Comparison of ENCODE assay signal across 13 mouse cellular contexts in genomic region chr7:83203311-83204012, GRCm38 (mm10).
A peak's percentile ranks its signal among the peaks of the same experiment; 100 is the strongest.
DNase-seq lines count a peak whose midpoint lies in the region; ATAC-seq lines count a peak whose summit lies in the region.
"Had no signal": no experiment of that assay in that cellular context is flagged by ENCODE, and none has a peak within 500 bp of the region (broad histone marks: within the 10 kb centered on the region; RNA-seq: fewer than 3 reads in every experiment).

No protein-coding gene starts in this region.

- no peak overlapping the region for H3K4me3 ChIP-seq in forebrain, embryonic 10.5 days
- no peak overlapping the region for H3K4me3 ChIP-seq in forebrain, embryonic 11.5 days (ENCODE audit: low read depth, low read length)
- H3K4me3 ChIP-seq in hindbrain, embryonic 11.5 days (ENCODE audit: low read depth, low read length): no peak overlapping the region
- H3K4me3 ChIP-seq in midbrain, embryonic 15.5 days: no peak overlapping the region
- H3K4me3 ChIP-seq in intestine, embryonic 15.5 days (replicated peaks): no peak overlapping the region
- H3K4me3 ChIP-seq: kidney, embryonic 15.5 days had no signal

- DNase-seq in forebrain, embryonic 10.5 days (ENCODE audit: extremely low spot score, low spot score): no peak
- no peak for DNase-seq in forebrain, embryonic 11.5 days (ENCODE audit: low spot score)
- peak; percentile 75 to 81 for DNase-seq in cerebellum, postnatal 14 days
- peak; percentile 3 for DNase-seq in hindbrain, embryonic 11.5 days (ENCODE audit: low spot score)
- DNase-seq in ovary, adult 18-20 months (ENCODE audit: low spot score): no peak
- DNase-seq in gastrocnemius, postnatal 14 days: no peak
- DNase-seq: heart, adult 18-20 months; heart, postnatal 36 days; right cerebral cortex, adult 18-20 months; thymus, adult 2 months had no signal

- H3K9ac ChIP-seq in forebrain, embryonic 11.5 days (ENCODE audit: low read length): no peak overlapping the region
- no peak overlapping the region for H3K9ac ChIP-seq in hindbrain, embryonic 11.5 days (ENCODE audit: low read depth, low read length)
- H3K9ac ChIP-seq in midbrain, embryonic 15.5 days: no peak overlapping the region
- no peak overlapping the region for H3K9ac ChIP-seq in intestine, embryonic 15.5 days
- H3K9ac ChIP-seq: kidney, embryonic 15.5 days had no signal

- peaks cover 48% of the 10 kb centered on the region for H3K4me1 ChIP-seq in forebrain, embryonic 10.5 days
- peaks cover 14% of the 10 kb centered on the region; the same call in 1 of the 2 replicates for H3K4me1 ChIP-seq in forebrain, embryonic 11.5 days (replicated peaks; ENCODE audit: control insufficient read depth, insufficient read depth, low read length)
- H3K4me1 ChIP-seq in hindbrain, embryonic 11.5 days (replicated peaks; ENCODE audit: control insufficient read depth, insufficient read depth, low read length): peaks cover 13% of the 10 kb centered on the region
- H3K4me1 ChIP-seq in midbrain, embryonic 15.5 days: peaks cover 54% of the 10 kb centered on the region
- peaks cover 7% of the 10 kb centered on the region; the same call in 1 of the 2 replicates for H3K4me1 ChIP-seq in intestine, embryonic 15.5 days (replicated peaks)

- H3K27ac ChIP-seq in forebrain, embryonic 10.5 days: peak overlapping the region; percentile 72; the same call in 1 of the 2 replicates
- no peak overlapping the region for H3K27ac ChIP-seq in forebrain, embryonic 11.5 days (ENCODE audit: low read depth, low read length)
- no peak overlapping the region for H3K27ac ChIP-seq in hindbrain, embryonic 11.5 days (ENCODE audit: low read depth, low read length)
- peak overlapping the region; percentile 93 for H3K27ac ChIP-seq in midbrain, embryonic 15.5 days
- H3K27ac ChIP-seq in intestine, embryonic 15.5 days: no peak overlapping the region

- peaks cover 24% of the 10 kb centered on the region for H3K27me3 ChIP-seq in forebrain, embryonic 10.5 days (ENCODE audit: poor library complexity, severe bottlenecking)
- H3K27me3 ChIP-seq in forebrain, embryonic 11.5 days (ENCODE audit: control insufficient read depth, insufficient read depth, low read length): no peaks in the 10 kb centered on the region
- no peaks in the 10 kb centered on the region for H3K27me3 ChIP-seq in hindbrain, embryonic 11.5 days (ENCODE audit: control insufficient read depth, insufficient read depth, low read length)
- no peaks in the 10 kb centered on the region for H3K27me3 ChIP-seq in midbrain, embryonic 15.5 days (replicated peaks)
- H3K27me3 ChIP-seq in intestine, embryonic 15.5 days (replicated peaks): no peaks in the 10 kb centered on the region
- H3K27me3 ChIP-seq: kidney, embryonic 15.5 days had no signal

- ATAC-seq in forebrain, embryonic 11.5 days (replicated peaks; ENCODE audit: low FRiP score): no peak; the same call in 1 of the 2 replicates
- ATAC-seq in hindbrain, embryonic 11.5 days (ENCODE audit: low FRiP score): no peak
- ATAC-seq in midbrain, embryonic 15.5 days (replicated peaks): 0 out of 2 replicates have a peak, but pooled peaks have one; percentile 2
- no peak for ATAC-seq in intestine, embryonic 15.5 days

- H3K9me3 ChIP-seq in forebrain, embryonic 10.5 days: no peaks in the 10 kb centered on the region
- H3K9me3 ChIP-seq in forebrain, embryonic 11.5 days (ENCODE audit: control insufficient read depth, low read length): no peaks in the 10 kb centered on the region
- H3K9me3 ChIP-seq in hindbrain, embryonic 11.5 days (ENCODE audit: control insufficient read depth, low read length): no peaks in the 10 kb centered on the region
- no peaks in the 10 kb centered on the region for H3K9me3 ChIP-seq in midbrain, embryonic 15.5 days
- H3K9me3 ChIP-seq in intestine, embryonic 15.5 days: no peaks in the 10 kb centered on the region
- H3K9me3 ChIP-seq: kidney, embryonic 15.5 days had no signal

- 79% methylated on average over 10 of the region's 10 CpGs for WGBS in forebrain, embryonic 10.5 days
- WGBS in forebrain, embryonic 11.5 days: 76% methylated on average over 10 of the region's 10 CpGs
- WGBS in hindbrain, embryonic 11.5 days: 72% methylated on average over 10 of the region's 10 CpGs
- 64% methylated on average over 10 of the region's 10 CpGs for WGBS in midbrain, embryonic 15.5 days
- WGBS in intestine, embryonic 15.5 days: 89% methylated on average over 10 of the region's 10 CpGs

- H3K36me3 ChIP-seq in forebrain, embryonic 10.5 days (replicated peaks): no peaks in the 10 kb centered on the region
- H3K36me3 ChIP-seq in forebrain, embryonic 11.5 days (ENCODE audit: control insufficient read depth, insufficient read depth, low read length): no peaks in the 10 kb centered on the region
- H3K36me3 ChIP-seq in hindbrain, embryonic 11.5 days (ENCODE audit: control insufficient read depth, insufficient read depth, low read length): no peaks in the 10 kb centered on the region
- H3K36me3 ChIP-seq in midbrain, embryonic 15.5 days (replicated peaks): no peaks in the 10 kb centered on the region
- H3K36me3 ChIP-seq in intestine, embryonic 15.5 days: no peaks in the 10 kb centered on the region
- H3K36me3 ChIP-seq: kidney, embryonic 15.5 days had no signal

- intact Hi-C loops in gastrocnemius, postnatal 14 days (cut with DNase I; ENCODE audit: low total_unique reads): no loop called here

- H3K4me2 ChIP-seq in forebrain, embryonic 11.5 days (ENCODE audit: low read depth, low read length, severe bottlenecking): no peak overlapping the region
- no peak overlapping the region for H3K4me2 ChIP-seq in hindbrain, embryonic 11.5 days (replicated peaks; ENCODE audit: low read depth, low read length)
- H3K4me2 ChIP-seq in midbrain, embryonic 15.5 days: no peak overlapping the region
- H3K4me2 ChIP-seq in intestine, embryonic 15.5 days (replicated peaks): no peak overlapping the region
- H3K4me2 ChIP-seq: kidney, embryonic 15.5 days had no signal

Comparison
In these comparisons a context has a peak if more than half of its experiments do, and no peak if none do; other contexts are left out.
1. H3K27ac ChIP-seq: peak in forebrain, embryonic 10.5 days (single experiment) and midbrain, embryonic 15.5 days (single experiment); none in forebrain, embryonic 11.5 days (single experiment), hindbrain, embryonic 11.5 days (single experiment) and intestine, embryonic 15.5 days (single experiment).
2. DNase-seq: peak in cerebellum, postnatal 14 days (2 of 2) and hindbrain, embryonic 11.5 days (single experiment); none in forebrain, embryonic 10.5 days (single experiment), forebrain, embryonic 11.5 days (single experiment), ovary, adult 18-20 months (single experiment) and gastrocnemius, postnatal 14 days (single experiment).